Mouse (Mus musculus) heart, postnatal 0 days (tissue): ENCODE data around the gene Btbd3. TPM values are rescaled to one million over a fixed set of nuclear protein-coding genes. Genes with fewer than 3 reads are reported as not detected.

ENCODE experiments used
- ATAC-seq: fragments of 200-750 bp; cut with Nextera tagmentation; 2 replicates; pipeline ENCODE4 v1.8.0; 2017; ENCODE audit warnings: low read depth, moderate number of reproducible peaks, moderate library complexity; ENCODE audit not compliant: insufficient read depth
- DNase-seq: peaks from one replicate; pipeline ENCODE4 v3.0.0-alpha.2; 2016; ENCODE audit warnings: low spot score
- H3K27ac ChIP-seq: fragments of 300-500 bp; sonication (generic); 2 replicates; pipeline ENCODE4 v1.5.1; 2014; ENCODE audit warnings: low read depth, mild to moderate bottlenecking
- H3K27me3 ChIP-seq: fragments of 300-500 bp; sonication (generic); 2 replicates; pipeline ENCODE4 v1.6.1; 2014; ENCODE audit warnings: low read length, mixed read lengths; ENCODE audit not compliant: control insufficient read depth, insufficient read depth
- H3K36me3 ChIP-seq: fragments of 300-500 bp; sonication (generic); replicated peaks from 2 replicates; pipeline ENCODE4 v1.6.1; 2014; ENCODE audit warnings: low read length, mixed read lengths; ENCODE audit not compliant: control insufficient read depth, insufficient read depth
- H3K4me1 ChIP-seq: fragments of 300-500 bp; sonication (generic); 2 replicates; pipeline ENCODE4 v1.6.1; 2014; ENCODE audit warnings: antibody characterized with exemption; ENCODE audit not compliant: control insufficient read depth, insufficient read depth
- H3K4me2 ChIP-seq: fragments of 300-500 bp; sonication (generic); 2 replicates; pipeline ENCODE4 v1.6.1; 2014; ENCODE audit warnings: low read depth, mild to moderate bottlenecking, low read length, moderate library complexity
- H3K4me3 ChIP-seq: fragments of 300-500 bp; sonication (generic); 2 replicates; pipeline ENCODE4 v1.5.1; 2014; ENCODE audit warnings: low read depth, low read length
- H3K9ac ChIP-seq: fragments of 300-500 bp; sonication (generic); replicated peaks from 2 replicates; pipeline ENCODE4 v1.6.1; 2014; ENCODE audit warnings: low read depth, low read length, mixed read lengths
- H3K9me3 ChIP-seq: fragments of 300-500 bp; sonication (generic); replicated peaks from 2 replicates; pipeline ENCODE4 v1.6.1; 2016; ENCODE audit warnings: low read length; ENCODE audit not compliant: control insufficient read depth
- CTCF ChIP-seq: IDR thresholded peaks from 2 replicates; pipeline ENCODE4 v1.5.1; 2016; ENCODE audit warnings: antibody characterized with exemption, control low read depth, low read depth
- EP300 ChIP-seq: IDR thresholded peaks from 2 replicates; pipeline ENCODE4 v1.6.1; 2016; ENCODE audit warnings: antibody characterized with exemption, low read depth
- WGBS: fragments of 180-500 bp; shearing (Covaris S2); extraction: QIAGEN DNeasy Blood & Tissue Kit; methylation state at CpG from one replicate; pipeline ENCODE4 v1.1.7; 2014; 5-methylcytosine and 5-hydroxymethylcytosine counted together
- polyA plus RNA-seq: library from polyadenylated mRNA; unstranded; fragments of >200 nt; fragmentation: Nextera tagmentation; extraction: Ambion mirVana; gene quantifications from 2 replicates; pipeline ENCODE4 v1.2.1, GENCODE M21; 2015
- total RNA-seq: library from RNA; depleted of rRNA; stranded (reverse); fragments of >200 nt; gene quantifications from 2 replicates; pipeline ENCODE4 v1.2.3, GENCODE M21; 2014; ENCODE audit warnings: low replicate concordance

The Btbd3 gene
- total and polyA plus RNA-seq, 2 experiments from 2014 or later: 8.5 to 18.7 TPM

GRCm38 (mm10) chr2:138280225-138280711, 23.9 kb downstream of the Btbd3 start:
- ATAC-seq (no peak), DNase-seq (no peak)
- Histone ChIP-seq H3K27ac (peak overlapping the region; percentile 77), H3K9me3 (no peaks in the 10 kb centered on the region), H3K4me2 (peak overlapping the region; percentile 71), H3K36me3 (peaks cover 18% of the 10 kb centered on the region), H3K4me3 (peak overlapping the region; percentile 58), H3K27me3 (no peaks in the 10 kb centered on the region), H3K4me1 (peaks cover 14% of the 10 kb centered on the region), H3K9ac (peak overlapping the region; percentile 59; the same call in 1 of the 2 replicates)
- TF ChIP-seq EP300 (no peak), CTCF (peak; percentile 21; the same call in 1 of the 2 replicates)
- WGBS: 59% methylated on average over 17 of the region's 17 CpGs

GRCm38 (mm10) chr2:138281550-138282201, 25.3 kb downstream of the Btbd3 start:
- H3K36me3 ChIP-seq: peaks cover 24% of the 10 kb centered on the region
- WGBS: 68% methylated on average over 10 of the region's 10 CpGs
- ATAC-seq: no peak
- H3K4me2 ChIP-seq: peak overlapping the region; percentile 41
- peak; percentile 49 for DNase-seq
- H3K4me3 ChIP-seq: peak overlapping the region; percentile 24; the same call in 1 of the 2 replicates
- peaks cover 9% of the 10 kb centered on the region for H3K4me1 ChIP-seq
- H3K27ac ChIP-seq: no peak overlapping the region
- peak; percentile 55 for TF ChIP-seq CTCF
- TF ChIP-seq EP300: no peak
- H3K9ac ChIP-seq: no peak overlapping the region
- H3K27me3 ChIP-seq: no peaks in the 10 kb centered on the region
- H3K9me3 ChIP-seq: no peaks in the 10 kb centered on the region

- ATAC-seq: no peak
- H3K36me3 ChIP-seq: peaks cover 26% of the 10 kb centered on the region
- no peak for DNase-seq
- no peak for TF ChIP-seq CTCF
- TF ChIP-seq EP300: no peak
- WGBS: 83% methylated on average over 12 of the region's 12 CpGs
- H3K9ac ChIP-seq: no peak overlapping the region
- H3K27ac ChIP-seq: no peak overlapping the region
- H3K4me1 ChIP-seq: no peaks in the 10 kb centered on the region
- H3K9me3 ChIP-seq: no peaks in the 10 kb centered on the region
- no peaks in the 10 kb centered on the region for H3K27me3 ChIP-seq
- no peak overlapping the region for H3K4me3 ChIP-seq
- no peak overlapping the region for H3K4me2 ChIP-seq
Observed at GRCm38 (mm10) chr2:138283372-138283771, 27.0 kb downstream of the Btbd3 start.

GRCm38 (mm10) chr2:138283856-138284255, 27.5 kb downstream of the Btbd3 start:
- ATAC-seq (no peak), DNase-seq (no peak)
- no peak overlapping the region for H3K9ac ChIP-seq
- no peak overlapping the region for H3K4me2 ChIP-seq
- H3K36me3 ChIP-seq: peaks cover 27% of the 10 kb centered on the region
- TF ChIP-seq CTCF (no peak), EP300 (no peak)
- no peaks in the 10 kb centered on the region for H3K9me3 ChIP-seq
- H3K4me3 ChIP-seq: no peak overlapping the region
- WGBS: 94% methylated on average over 15 of the region's 15 CpGs
- H3K27me3 ChIP-seq: no peaks in the 10 kb centered on the region
- no peak overlapping the region for H3K27ac ChIP-seq
- no peaks in the 10 kb centered on the region for H3K4me1 ChIP-seq

GRCm38 (mm10) chr2:138285811-138286210, 29.4 kb downstream of the Btbd3 start:
- no peaks in the 10 kb centered on the region for H3K4me1 ChIP-seq
- H3K4me3 ChIP-seq: no peak overlapping the region
- no peak for DNase-seq
- 92% methylated on average over 4 of the region's 4 CpGs for WGBS
- H3K27me3 ChIP-seq: no peaks in the 10 kb centered on the region
- H3K36me3 ChIP-seq: peaks cover 27% of the 10 kb centered on the region
- TF ChIP-seq CTCF: no peak
- TF ChIP-seq EP300: no peak
- no peak overlapping the region for H3K27ac ChIP-seq
- no peaks in the 10 kb centered on the region for H3K9me3 ChIP-seq
- no peak for ATAC-seq
- H3K9ac ChIP-seq: no peak overlapping the region
- no peak overlapping the region for H3K4me2 ChIP-seq

- Histone ChIP-seq H3K27me3 (no peaks in the 10 kb centered on the region), H3K9me3 (no peaks in the 10 kb centered on the region), H3K9ac (no peak overlapping the region), H3K36me3 (peaks cover 11% of the 10 kb centered on the region; the same call in 1 of the 2 replicates), H3K4me1 (no peaks in the 10 kb centered on the region), H3K4me3 (no peak overlapping the region), H3K27ac (no peak overlapping the region), H3K4me2 (no peak overlapping the region)
- DNase-seq (no peak), ATAC-seq (no peak)
- WGBS: 89% methylated on average over 2 of the region's 2 CpGs
- TF ChIP-seq CTCF: no peak
- TF ChIP-seq EP300: no peak
Observed at GRCm38 (mm10) chr2:138290154-138290553, 33.8 kb downstream of the Btbd3 start.
